Mouse (Mus musculus) kidney, postnatal 0 days (tissue): ENCODE results near the gene Kcnb1. TPM values are rescaled to one million over a fixed set of nuclear protein-coding genes. Genes with fewer than 3 reads are reported as not detected.

Experiments
- ATAC-seq: fragments of 200-750 bp; cut with Nextera tagmentation; replicated peaks from 2 replicates; pipeline ENCODE4 v1.8.0; 2017; ENCODE audit warnings: low read depth, moderate number of reproducible peaks, moderate TSS enrichment, moderate library complexity; ENCODE audit not compliant: low FRiP score
- DNase-seq: peaks from one replicate; pipeline ENCODE4 v3.0.0-alpha.2; 2016; ENCODE audit warnings: low spot score
- H3K27ac ChIP-seq: fragments of 300-500 bp; sonication (generic); 2 replicates; pipeline ENCODE4 v1.5.1; 2014; ENCODE audit warnings: mild to moderate bottlenecking
- H3K27me3 ChIP-seq: fragments of 300-500 bp; sonication (generic); 2 replicates; pipeline ENCODE4 v1.6.1; 2014; ENCODE audit warnings: low read length, mixed read lengths; ENCODE audit not compliant: insufficient read depth
- H3K36me3 ChIP-seq: fragments of 300-500 bp; sonication (generic); 2 replicates; pipeline ENCODE4 v1.6.1; 2014; ENCODE audit warnings: low read length, mixed read lengths; ENCODE audit not compliant: insufficient read depth
- H3K4me1 ChIP-seq: fragments of 300-500 bp; sonication (generic); replicated peaks from 2 replicates; pipeline ENCODE4 v1.6.1; 2014; ENCODE audit warnings: antibody characterized with exemption, low read length, mixed read lengths; ENCODE audit not compliant: insufficient read depth
- H3K4me2 ChIP-seq: fragments of 300-500 bp; sonication (generic); 2 replicates; pipeline ENCODE4 v1.6.1; 2014; ENCODE audit warnings: mild to moderate bottlenecking, low read length, moderate library complexity, mixed read lengths
- H3K4me3 ChIP-seq: fragments of 300-500 bp; sonication (generic); replicated peaks from 2 replicates; pipeline ENCODE4 v1.5.1; 2014; ENCODE audit warnings: low read depth, low read length
- H3K9ac ChIP-seq: fragments of 300-500 bp; sonication (generic); 2 replicates; pipeline ENCODE4 v1.6.1; 2014; ENCODE audit warnings: low read depth, low read length
- H3K9me3 ChIP-seq: fragments of 300-500 bp; sonication (generic); replicated peaks from 2 replicates; pipeline ENCODE4 v1.6.1; 2016; ENCODE audit warnings: low read length, inconsistent platforms, mixed read lengths
- CTCF ChIP-seq: IDR thresholded peaks from 2 replicates; pipeline ENCODE4 v1.5.1; 2016; ENCODE audit warnings: antibody characterized with exemption, low read depth, mild to moderate bottlenecking, moderate library complexity
- WGBS: fragments of 180-500 bp; shearing (Covaris S2); extraction: QIAGEN DNeasy Blood & Tissue Kit; methylation state at CpG from one replicate; pipeline ENCODE4 v1.1.7; 2014; 5-methylcytosine and 5-hydroxymethylcytosine counted together
- polyA plus RNA-seq: library from polyadenylated mRNA; unstranded; fragments of >200 nt; fragmentation: Nextera tagmentation; extraction: Ambion mirVana; gene quantifications from 2 replicates; pipeline ENCODE4 v1.2.1, GENCODE M21; 2015

Kcnb1 gene
- polyA plus RNA-seq, 1 experiment from 2014 or later: 1.4 TPM

DNA sequence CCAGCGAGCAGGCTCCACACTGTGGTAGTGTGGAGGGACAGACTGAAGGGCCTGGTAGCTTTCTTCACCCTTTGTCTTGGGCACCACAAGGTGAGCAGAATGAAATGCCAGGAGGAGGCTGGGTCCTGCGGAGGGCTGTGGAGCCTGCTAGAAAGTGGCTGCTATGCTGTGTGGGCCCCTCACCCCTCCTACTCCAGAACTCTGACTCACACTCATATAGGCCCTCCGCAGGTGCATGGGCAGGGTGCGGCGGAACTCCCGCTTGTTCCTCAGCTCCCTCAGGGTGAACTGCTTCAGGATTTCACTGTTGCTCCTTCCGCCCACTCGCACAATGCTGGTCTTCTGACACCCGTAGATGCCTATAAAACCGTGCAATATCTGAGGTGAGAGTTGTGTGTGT is 141.7 kb downstream of the Kcnb1 start:
- no peaks in the 10 kb centered on the region for H3K9me3 ChIP-seq
- H3K9ac ChIP-seq: no peak overlapping the region
- H3K4me1 ChIP-seq: no peaks in the 10 kb centered on the region
- no peak overlapping the region for H3K4me3 ChIP-seq
- WGBS: 93% methylated on average over 10 of the region's 10 CpGs
- H3K36me3 ChIP-seq: peaks cover 51% of the 10 kb centered on the region
- no peaks in the 10 kb centered on the region for H3K27me3 ChIP-seq
- H3K27ac ChIP-seq: no peak overlapping the region
- no peak for TF ChIP-seq CTCF
- DNase-seq (no peak), ATAC-seq (no peak)
- H3K4me2 ChIP-seq: no peak overlapping the region

Other genes starting within 250 kb of the Kcnb1 start
- 61.4 and 73.3 TPM in 2 replicates for gene Stau1, start 193.9 kb downstream of the Kcnb1 start, polyA plus RNA-seq
- 33.3 and 37.9 TPM in 2 replicates for gene Ddx27, start 175.0 kb downstream of the Kcnb1 start, polyA plus RNA-seq
- 10.7 and 11.8 TPM in 2 replicates for gene Znfx1, start 127.1 kb downstream of the Kcnb1 start, polyA plus RNA-seq
- 17.7 and 18.7 TPM in 2 replicates for gene Ptgis, start 50.4 kb upstream of the Kcnb1 start, polyA plus RNA-seq
- gene B4galt5, start 159.0 kb upstream of the Kcnb1 start, polyA plus RNA-seq: 19.5 and 22.6 TPM in 2 replicates
- gene Slc9a8, start 231.6 kb upstream of the Kcnb1 start, polyA plus RNA-seq: 14.2 and 15.5 TPM in 2 replicates